Mouse (Mus musculus) lung, postnatal 10 days (tissue): ENCODE results near the gene Ndufs1.
"Not testable (repeated sequence)": the region's sequence is repeated elsewhere in the genome, so short reads cannot be mapped to it uniquely, and the experiment has no call there.

Experiments
- DNase-seq: peaks from one replicate; pipeline ENCODE4 v3.0.0; 2021

Gene Ndufs1

DNA sequence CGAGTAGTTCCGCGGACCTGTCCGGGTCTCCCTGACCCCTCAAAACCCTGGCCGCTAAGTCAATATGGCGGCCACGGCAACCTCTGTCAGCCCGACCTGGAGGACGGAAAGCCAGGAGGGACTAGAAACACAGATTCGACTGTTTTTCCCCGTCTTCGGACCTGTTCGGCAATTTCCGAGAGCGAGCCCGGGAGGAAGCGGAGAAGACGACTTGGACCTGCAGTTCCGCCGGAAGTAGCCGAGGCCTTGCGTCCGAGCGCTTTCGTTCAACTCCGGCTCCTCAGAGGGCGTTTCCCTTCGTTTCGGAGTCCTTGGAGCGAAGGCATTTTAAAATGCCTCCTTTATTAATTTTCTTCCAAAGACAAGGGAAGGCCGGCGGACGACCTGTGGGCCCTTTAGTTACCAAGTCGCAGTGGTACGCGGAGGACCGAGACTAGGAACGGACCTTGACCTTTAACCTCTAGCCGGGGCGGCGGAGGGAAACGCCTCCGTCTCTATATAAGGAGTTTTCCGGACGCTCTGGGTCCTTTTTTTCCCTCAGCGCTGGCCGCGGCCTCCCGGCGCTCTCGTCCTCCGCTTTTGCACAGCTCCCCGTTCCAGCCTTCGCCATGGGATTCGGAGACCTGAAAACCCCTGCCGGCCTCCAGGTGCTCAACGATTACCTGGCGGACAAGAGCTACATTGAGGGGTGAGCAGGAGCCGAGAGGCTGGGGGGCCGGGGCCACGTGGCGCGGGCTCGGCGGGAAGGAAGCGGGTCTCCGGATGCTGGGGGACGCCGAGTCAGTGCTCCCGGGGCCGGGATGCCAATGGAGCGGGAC lies at the start of gene Ndufs1, which contains the start of gene Eef1b2:
TSS of gene Ndufs1 (minus strand) at position 230 of the 818 bp plus-strand sequence.
TSS of gene Eef1b2 (plus strand) at position 222 of the 818 bp plus-strand sequence.
- DNase-seq = peak; percentile 99

DNA sequence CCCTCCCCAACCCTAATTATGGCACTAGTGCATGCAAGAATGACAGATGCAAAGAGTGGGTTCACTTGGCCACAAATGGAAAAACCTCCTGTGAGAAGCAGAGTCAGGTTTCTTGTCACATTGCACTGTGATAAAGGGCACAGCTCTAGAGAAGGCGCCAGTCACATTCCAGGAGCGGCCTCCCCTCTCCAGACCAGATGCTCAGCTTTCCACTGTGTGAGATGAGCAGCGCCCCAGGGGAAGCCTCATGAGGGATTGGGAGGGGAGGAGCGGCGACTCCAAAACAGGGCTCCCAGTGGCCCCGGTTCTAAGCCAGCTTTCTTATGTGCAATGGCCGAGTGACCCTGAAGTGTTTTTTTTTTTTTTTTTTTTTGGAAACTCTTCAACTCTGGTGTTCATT lies 49.3 kb upstream of the Ndufs1 start:
- no peak for DNase-seq

DNA sequence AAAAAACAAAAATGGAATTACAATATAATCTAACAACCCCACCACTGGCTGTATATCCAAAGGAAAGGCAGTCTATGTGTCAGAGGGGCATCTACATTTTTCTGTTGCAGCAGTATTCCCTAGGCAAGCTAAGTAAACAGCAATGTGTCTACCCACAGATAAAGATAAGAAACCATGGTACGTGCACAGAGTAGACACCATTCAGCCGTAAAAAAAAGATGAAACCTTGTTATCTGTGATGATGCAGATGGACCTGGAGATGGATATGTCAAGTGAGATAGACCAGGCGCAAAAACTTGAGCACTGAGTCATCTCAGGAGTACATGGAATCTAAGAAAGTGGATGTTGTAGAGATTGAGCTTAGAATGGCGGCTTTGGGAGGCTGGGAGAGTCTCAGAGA lies 48.4 kb upstream of the Ndufs1 start:
- no peak for DNase-seq

DNA sequence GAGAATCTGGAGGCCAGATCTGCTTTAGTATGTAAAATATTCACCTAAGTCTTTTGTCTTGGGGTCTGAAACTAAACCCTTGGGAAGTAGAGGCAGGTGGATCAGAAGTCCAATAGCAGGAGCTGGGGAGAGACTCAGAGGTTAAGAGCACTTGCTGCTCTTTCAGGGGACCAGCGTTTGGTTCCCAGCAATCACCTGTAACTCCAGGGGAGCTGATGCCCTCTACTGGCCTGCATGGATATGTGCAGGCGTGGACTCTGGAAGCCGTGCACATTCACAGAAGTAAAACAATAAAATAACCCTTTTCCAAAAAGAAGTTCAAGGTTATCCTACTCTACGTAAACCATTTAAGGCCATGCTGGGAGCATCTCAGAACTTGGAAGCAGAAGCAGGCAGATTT lies 42.6 kb upstream of the Ndufs1 start:
- DNase-seq = no peak

DNA sequence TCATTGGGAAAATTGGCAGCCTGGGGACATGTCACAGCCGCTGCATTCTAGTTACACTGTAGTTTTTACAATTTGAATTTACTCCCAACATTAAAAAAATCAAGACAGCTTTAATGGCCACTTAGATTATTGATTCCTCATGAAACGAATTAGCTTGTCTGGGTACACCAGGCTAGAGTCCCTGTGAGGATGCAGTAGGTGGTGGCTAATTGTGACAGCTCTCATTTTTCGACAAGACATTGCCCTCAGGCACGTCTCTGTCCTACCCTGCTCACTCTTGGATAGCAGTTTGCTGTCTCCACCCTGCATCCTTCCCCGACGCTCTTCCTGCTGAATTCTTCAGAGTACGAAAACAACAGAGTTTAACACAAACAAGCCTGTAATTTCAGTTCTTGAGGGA lies 38.0 kb upstream of the Ndufs1 start:
- no peak for DNase-seq

DNA sequence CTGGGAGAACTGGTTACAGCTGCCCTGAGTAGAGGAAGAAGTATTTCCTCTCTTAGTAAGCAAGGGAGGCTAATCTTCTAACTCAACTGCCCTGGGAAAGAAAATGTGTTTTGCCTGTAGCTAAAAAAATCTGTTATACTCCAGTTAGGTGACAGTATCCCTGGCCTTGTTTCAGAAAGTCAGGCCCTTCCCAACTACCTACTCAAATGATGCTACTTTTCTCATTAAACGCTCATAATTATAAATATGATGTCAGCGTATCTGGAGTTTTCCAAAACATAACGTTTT lies 37.6 kb upstream of the Ndufs1 start, which contains the start of gene Gpr1:
TSS of gene Gpr1 (minus strand) at position 273 of the 288 bp plus-strand sequence.
- DNase-seq = no peak

DNA sequence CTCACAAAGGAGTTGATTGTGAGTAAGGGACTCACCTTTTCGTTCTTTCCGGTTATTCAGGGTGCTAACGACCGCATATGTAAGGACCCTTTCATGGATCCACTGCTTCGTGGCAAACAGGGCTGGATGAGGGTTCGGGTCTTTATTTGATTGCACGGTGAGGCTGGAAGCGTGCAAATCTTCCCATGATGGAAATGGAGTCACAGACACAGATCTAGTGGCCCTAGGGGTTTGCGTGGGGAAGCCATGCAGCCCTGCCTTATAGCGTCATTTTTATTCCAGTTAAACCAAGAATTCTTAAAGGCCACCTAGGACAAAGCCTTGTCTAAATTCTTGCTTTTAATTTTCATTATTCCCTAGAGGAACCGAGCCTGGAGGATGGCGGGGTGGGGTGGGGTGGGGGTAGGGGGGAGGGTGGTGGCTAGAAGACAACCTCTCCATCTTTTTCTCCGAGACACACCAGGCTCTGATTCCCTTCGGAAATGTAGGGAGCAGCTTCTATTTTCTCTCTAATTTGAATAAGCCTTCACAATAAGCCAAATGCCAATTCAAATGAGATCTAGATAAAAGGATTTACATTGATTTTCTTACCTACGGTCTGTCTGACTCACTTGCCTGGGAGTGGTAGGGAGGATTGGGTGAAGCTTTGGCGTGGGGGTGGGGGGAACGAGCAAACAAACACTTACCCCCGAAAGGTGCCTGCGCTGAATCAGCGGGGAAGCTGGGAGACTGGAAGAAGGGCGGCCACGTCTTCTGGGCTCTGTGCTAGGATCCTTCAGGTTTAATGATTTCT lies 37.0 kb upstream of the Ndufs1 start:
- no peak for DNase-seq

DNA sequence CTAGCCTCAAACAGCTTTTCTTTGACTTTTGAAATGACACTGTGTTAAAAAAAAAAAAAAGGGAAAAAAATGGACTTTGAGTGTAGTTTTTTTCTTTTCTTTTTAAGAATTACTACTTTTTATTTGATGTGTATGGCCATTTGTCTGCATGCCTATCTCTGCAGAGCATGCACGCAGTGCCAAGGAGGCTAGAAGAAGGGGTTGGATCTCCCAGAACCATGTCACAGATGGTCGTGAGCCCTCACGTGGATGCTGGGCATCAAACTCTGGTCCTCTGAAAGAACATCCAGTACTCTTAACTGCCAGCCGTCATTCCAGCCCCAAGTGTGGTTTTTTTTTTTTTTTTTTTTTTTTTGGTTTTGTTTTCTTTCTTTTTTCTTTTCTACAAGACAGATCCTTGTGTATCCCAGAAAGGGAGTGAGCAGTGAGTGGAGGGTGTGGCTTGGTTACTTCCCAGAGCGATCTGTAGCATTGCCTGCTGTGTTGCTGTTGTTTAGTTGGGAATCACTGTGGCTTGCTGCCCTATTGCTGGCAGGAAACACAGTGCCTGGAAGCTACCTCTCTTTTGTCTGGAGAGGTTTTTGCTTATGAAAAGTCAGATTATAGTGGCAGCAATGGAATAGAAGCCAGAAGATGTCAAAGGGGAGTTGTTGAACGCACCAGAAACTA lies 33.4 kb upstream of the Ndufs1 start:
- no peak for DNase-seq

DNA sequence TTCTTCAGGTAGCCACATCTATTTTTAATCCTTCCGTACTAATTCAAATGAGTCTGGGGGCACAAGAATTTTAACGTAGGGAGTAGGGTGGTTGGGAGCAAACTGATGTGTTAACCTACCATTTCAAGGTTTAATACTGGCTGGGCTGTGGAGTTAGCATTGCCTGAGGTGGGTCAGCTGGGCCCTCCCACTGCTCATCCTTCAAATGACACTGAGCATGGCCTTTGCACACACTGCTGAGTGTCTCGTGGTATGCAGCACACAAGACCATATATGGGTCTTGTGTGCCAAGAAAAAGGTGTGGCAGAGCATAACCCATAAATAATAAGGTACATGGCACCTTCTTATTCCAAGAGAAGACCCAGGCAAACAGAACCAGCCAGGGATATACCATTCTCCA lies 31.0 kb upstream of the Ndufs1 start:
- no peak for DNase-seq

DNA sequence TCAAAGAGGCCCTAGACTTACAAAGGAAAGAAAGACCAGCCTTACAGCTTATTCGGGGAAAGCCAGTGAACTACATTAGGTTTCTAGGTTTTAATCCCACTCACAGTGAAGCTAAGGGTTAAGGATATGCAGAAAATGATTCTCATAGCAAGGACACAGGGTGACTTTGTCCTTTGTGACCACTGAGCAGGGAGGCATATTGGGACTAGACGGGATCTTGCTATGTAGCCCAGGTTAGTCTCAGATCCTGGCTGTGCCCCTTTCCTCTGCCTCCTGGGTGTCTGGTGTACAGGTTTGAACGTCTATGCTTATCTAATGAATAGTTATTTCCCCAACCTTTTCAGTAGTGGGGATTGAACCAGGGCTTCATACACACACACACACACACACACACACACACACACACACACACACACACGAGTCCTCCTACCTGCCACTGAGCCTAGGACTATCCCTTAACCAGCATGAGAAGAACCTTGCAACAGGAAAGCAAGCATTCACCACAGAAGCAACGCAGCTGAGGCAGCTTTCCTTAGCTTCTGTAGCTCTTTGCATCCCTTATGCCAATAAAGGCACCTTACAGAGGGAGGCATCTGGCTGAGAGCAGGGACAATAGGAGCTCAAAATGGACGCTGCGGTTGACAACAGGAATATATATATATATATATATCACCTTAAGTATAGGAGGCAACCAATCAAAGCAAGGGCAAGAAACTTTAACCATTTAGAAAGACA lies 28.2 kb upstream of the Ndufs1 start:
- no peak for DNase-seq

DNA sequence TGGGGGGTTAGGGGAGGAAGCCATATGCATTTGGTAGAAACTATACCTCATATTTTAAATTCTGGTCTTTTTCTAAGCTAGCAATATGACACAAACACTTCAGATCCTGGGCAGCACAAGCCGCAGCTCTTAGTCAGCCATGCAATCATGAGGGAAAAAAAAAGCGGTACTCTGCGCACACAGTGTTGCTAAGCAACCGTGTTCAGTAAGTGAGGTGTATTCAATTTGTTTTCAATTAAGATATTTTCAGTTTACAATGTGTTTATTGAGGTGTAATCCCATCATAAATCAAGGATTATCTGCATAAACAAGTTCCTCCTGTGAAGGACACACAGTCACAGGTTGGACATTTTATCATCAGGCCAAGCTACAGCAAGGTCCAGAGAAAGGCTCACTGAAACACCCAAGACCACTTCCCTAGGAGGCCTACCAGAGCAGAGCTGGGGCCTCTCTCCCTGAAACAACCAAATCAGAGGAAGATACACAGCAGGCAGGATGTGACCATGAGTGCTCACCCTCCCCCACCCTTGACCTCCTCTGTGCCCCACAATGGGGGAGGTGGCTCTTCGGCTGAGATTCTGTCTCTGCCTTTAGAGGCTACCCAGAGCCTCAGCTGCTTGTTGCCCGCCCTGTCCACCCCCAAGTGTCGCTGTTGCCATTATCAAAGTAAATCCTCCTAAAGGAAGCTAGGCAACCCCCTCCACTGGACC lies 27.5 kb upstream of the Ndufs1 start:
- DNase-seq = peak; percentile 28

DNA sequence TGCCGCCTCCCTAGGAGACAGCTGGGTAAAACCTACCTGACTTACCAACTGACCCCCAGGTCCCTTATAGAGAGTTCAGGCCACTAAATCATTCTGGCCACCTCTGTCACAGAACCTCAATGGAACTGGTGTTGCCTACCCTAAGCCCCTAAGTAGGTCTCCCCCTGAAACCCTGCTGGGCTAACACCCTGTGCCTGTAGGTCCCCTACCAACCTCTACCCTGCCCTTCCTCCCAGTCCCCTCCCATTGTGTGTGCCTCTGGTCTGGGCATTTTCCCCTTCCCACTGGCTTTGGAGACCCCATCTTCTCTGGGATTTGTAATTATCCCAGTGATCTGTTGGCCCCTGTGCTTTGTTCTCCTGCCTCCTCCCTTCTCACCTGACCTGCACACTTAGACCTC lies 26.8 kb upstream of the Ndufs1 start:
- DNase-seq = no peak

DNA sequence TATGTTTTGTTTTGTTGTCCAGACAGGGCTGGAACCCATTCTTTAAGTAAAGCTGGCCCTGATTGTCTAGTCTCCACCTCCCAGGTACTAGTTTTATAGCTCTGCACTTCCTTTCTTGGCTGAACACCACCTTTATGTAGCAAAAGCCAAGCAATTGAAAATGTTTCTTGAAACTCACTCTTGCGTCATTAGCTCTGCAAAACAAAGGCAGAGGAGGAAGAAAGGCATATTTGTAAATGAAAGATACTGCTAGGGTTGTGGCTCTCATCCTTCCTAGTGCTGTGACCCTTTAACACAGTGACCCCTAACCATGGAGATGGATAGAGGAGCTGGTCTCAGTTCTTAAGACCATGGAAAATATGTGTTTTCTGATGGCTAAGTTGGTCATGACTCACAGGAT lies 25.0 kb upstream of the Ndufs1 start:
- no peak for DNase-seq

DNA sequence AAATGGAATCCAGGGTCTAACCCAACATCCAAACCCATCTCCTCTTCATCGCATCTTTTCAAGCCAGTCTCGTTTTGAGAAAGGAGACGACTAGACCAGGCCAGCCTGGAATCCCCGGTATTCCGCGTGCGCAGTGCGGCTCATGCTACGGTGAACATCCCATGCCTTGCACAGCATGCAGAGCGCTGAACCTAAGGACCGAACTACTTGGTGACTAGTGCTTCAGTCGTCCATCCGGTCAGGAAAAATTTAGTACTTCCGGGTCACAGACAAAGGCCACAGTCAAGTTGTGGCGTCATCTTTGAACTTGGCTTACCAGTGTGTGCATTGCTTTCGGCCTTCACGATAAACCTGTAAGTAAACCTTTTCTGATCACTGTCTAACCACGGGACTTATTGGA lies 23.7 kb upstream of the Ndufs1 start:
- DNase-seq = no peak

DNA sequence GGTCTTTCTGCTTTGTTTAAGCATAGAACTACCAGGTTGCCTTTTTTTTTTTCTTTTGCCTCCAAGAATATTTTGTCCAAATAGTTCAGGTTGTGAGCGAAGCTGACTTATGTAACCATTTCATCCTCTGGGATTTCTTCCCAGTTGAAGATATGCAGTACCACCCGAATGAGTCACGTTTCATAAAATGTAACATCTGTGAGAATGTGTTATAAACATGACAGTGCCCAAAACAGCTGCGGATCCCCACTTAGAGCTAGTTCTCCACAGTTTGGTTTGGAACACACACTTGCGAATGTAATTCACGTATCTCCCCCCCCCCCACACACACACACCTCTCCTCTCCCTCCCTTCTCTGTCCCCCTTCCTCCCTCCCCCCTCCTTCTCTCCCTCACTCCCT lies 22.8 kb upstream of the Ndufs1 start:
- no peak for DNase-seq

DNA sequence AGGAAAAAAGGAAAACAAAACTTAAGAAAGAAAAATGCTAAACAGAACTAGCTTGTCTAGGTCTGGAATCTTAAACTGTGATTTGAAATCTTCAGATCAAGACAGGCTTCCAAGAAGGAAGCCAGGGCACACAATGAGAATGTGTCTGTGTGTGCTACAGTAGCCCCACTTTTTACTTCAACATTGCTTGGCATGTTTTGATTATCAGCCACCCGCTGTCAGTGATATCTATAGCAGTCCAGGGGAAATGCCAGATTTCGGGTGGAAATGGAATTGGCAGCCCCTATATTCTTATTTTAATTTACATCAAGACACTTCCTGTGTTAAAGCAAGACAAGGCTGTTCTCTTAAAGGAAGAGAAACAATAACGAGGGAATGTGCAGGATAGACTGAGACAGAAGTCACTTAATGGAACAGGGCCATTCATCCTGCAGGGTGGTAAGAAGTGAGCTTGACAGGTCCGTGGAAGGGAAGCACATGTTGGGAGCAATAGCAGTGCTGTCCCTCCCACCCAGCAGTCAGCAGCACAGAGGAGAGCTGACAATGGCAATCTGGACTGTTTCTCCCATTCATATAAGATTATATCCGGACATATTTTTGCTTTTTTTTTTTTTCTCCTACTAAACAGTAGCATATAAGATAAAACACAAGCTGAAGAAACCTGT lies 19.3 kb upstream of the Ndufs1 start:
- no peak for DNase-seq

DNA sequence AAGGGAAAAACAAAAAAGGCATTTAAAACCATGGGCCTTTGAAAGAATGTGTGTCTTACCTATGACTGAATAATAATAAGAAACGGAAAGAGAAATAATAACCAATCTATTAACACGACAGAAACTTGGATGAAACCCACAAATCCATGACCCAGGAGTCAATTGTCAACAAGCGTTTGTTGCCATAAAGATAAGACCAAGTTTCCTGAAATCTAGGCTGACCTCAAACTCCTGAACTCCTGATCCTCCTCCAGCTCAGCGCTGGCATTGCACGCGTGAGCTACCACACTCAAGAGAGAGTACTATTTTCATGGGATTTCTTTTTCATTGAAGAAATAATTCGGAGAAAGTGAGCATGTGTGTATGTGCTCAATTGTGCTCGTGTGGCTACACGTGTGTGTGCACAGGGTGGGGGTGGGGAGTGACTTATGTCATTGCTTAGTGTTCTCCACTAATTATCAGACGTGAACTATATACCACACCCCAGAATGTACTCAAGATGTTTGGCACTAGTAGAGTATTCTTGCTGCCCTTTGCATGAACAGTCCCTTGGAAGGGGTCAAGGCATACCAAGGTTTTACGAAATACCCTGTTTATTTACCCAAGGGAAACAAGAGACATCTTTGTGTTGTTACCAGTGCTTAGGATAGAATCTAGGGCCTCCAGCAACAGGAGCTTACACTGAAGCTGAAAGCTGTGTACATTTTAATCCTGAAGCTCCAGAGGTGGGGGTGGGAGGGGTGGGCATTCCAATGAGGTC lies 15.9 kb upstream of the Ndufs1 start:
- DNase-seq = no peak

DNA sequence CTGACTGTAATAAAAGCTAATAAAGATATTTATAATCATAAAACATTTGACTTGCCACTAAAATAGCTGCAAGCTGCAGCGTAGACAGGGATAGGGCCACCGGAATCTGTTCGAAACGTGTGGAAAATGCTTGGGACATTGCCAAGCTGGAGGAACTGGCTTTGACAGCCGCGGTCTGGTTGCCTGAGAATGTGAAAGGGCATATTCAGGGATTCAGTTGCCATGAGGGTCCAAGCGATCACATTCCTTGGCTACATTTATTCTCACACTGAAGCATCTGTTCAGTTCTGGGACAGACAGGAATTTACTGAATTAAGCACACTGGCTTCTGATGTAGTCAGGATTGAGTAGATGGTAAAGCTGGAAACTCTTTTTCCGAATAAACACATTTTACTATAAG lies 14.2 kb upstream of the Ndufs1 start:
- DNase-seq = peak; percentile 36

DNA sequence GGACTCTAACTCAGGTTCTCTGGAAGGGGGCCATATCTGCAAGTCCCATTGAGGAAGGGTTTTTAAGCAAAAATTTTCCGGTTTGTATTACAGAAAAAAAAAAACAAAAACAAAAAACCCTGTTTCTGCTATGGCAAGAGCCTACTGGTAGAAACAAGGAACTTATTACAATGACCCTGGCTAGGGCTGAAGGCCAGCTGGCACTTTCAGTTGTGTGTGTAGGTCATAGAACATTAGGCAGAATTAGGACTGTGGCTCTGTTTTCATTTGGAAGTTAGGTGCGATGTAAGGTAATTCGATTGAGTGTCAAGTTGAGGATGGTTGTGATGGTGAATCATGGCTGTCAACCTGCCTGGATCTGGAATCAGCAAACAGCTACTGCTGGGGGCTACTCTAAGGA lies 11.9 kb upstream of the Ndufs1 start:
- no peak for DNase-seq

DNA sequence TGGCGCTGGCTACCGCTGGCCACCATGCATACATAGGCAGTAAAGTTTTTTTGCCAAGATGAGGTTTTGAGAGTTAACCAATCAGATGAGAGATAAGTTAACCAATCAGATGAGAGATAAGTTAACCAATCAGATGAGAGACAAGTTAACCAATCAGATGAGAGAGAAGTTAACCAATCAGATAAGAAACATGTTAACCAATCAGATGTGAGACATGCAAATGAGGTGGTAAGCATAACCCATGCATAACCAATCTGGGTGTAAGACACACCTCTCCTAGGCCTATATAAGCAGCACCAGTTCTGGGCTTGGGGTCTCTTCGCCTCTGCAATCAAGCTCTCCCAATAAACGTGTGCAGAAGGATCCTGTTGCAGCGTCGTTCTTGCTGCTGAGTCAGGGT lies 8.8 kb upstream of the Ndufs1 start:
- not testable (repeated sequence) for DNase-seq

DNA sequence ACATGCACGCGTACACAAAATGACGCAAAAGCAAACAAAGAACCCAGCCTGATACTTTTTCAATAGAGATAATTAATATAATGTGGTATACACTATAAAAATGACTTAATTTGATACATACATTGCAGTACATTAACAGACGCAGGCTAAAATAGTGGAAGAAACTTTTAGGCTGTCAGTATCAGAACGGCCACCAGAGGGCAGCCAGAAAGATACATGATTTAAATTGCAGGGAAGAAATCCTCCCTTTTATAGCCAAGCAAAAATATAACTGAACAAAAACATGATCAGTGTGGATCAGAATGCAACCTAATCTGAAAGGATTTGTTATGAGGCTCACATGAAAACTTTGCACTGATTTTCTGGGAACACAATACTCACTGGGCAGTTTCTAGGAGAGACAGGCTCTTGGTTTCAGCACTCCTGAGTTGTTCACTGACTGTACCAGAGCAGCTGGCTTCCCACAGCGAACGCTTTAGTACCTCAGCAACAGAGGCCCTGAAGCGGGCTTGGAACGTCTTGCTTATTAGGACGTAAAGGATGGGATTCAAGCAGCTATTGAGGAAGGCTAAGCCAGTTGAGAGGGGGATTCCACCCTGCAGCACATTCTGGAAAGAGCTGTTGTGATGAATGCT lies 6.1 kb upstream of the Ndufs1 start:
- peak; percentile 59 for DNase-seq
